Mouse (Mus musculus) adrenal gland, adult 10 weeks (tissue): ENCODE results near the gene Zfp966. TPM values are rescaled to one million over a fixed set of nuclear protein-coding genes. Genes with fewer than 3 reads are reported as not detected.

ENCODE experiments used
- polyA plus RNA-seq: library from polyadenylated mRNA; stranded (reverse); fragments of 350-450 nt; fragmentation: Illumina TruSeq; extraction: RNeasy Lipid Tissue Mini Kit (QIAGEN cat#74804); gene quantifications from one replicate; pipeline ENCODE4 v1.2.3, GENCODE M21; 2014; ENCODE audit warnings: low read depth, low replicate concordance

Zfp966 gene
- 84.0 TPM for polyA plus RNA-seq

GRCm38 (mm10) chr2:175931000-175931399, at the start of gene Zfp966:
Gene Zfp966 (minus strand): TSS chr2:175931100.

GRCm38 (mm10) chr2:175965031-175965430, 34.1 kb upstream of the Zfp966 start, which contains the start of gene Gm2026:
Gene Gm2026 (plus strand): TSS chr2:175965331.

GRCm38 (mm10) chr2:175869024-175869423, 61.9 kb downstream of the Zfp966 start, which contains the start of gene Gm6710:
Gene Gm6710 (plus strand): TSS chr2:175869219.

Other genes with a start within 250 kb of the Zfp966 start
- not detected for gene Zfp969, start 227.5 kb downstream of the Zfp966 start, polyA plus RNA-seq
- gene Gm2007, start 189.6 kb downstream of the Zfp966 start, polyA plus RNA-seq = not detected
- gene Gm14288, start 130.0 kb downstream of the Zfp966 start, polyA plus RNA-seq = 8.3 TPM
- 75.9 TPM for gene Gm6710, start 61.9 kb downstream of the Zfp966 start, polyA plus RNA-seq
- 99.0 TPM for gene Gm2026, start 34.2 kb upstream of the Zfp966 start, polyA plus RNA-seq
- gene Gm2004, start 218.7 kb upstream of the Zfp966 start, polyA plus RNA-seq = 18.7 TPM